Mouse (Mus musculus) heart, postnatal 10 days (tissue): ENCODE measurements around the gene Leap2. TPM values are rescaled to one million over a fixed set of nuclear protein-coding genes. Genes with fewer than 3 reads are reported as not detected.
A peak's percentile ranks its signal among the peaks of the same experiment; 100 is the strongest.

ENCODE experiments used
- DNase-seq, 2 experiments: peaks; one replicate each; pipeline ENCODE4 v3.0.0; 2021
- intact Hi-C: fragments of 180-260 bp; cut with DNase I; formaldehyde crosslinking; loops from one replicate; pipeline ENCODE4 v1.15.1; 2025
- total RNA-seq, 2 experiments: library from RNA; stranded (reverse); gene quantifications; 2 replicates each; pipeline ENCODE4 v1.2.3; 2021

Leap2 gene
- total RNA-seq, result not detected

- intact Hi-C loops, result no loop called here
- DNase-seq, result no peak
These were observed at the start of gene Leap2 for GRCm38 (mm10) chr11:53423036-53423435. TSS of gene Leap2 (minus strand) at chr11:53423170.

- intact Hi-C loops, result loop anchor here (5.0 kb wide), 1 partner anchor 95 kb away; the partner anchor contains the start of gene Kif3a
- DNase-seq, result no peak
These were observed 49.7 kb upstream of the Leap2 start for GRCm38 (mm10) chr11:53472709-53473108.

GRCm38 (mm10) chr11:53469968-53470695 is 47.2 kb upstream of the Leap2 start, which contains the start of gene Gm9837:
TSS of gene Gm9837 (minus strand) at chr11:53470479.
- DNase-seq, result peak; percentile 93 to 95
- intact Hi-C loops, result loop anchor here (1.0 to 5.0 kb wide), 7 partner anchors 41 to 267 kb away; partner anchors contain the start of gene Kif3a

- DNase-seq, result no peak
- intact Hi-C loops, result loop anchor here (1.0 to 5.0 kb wide), 2 partner anchors 57 to 156 kb away; no protein-coding TSS in a partner anchor
These were observed 46.5 kb upstream of the Leap2 start for GRCm38 (mm10) chr11:53469294-53469967.

- peak; percentile 75 to 87 for DNase-seq
- intact Hi-C loops, result loop anchor here (5.0 kb wide), 1 partner anchor 54 kb away; no protein-coding TSS in a partner anchor
These were observed 43.4 kb upstream of the Leap2 start for GRCm38 (mm10) chr11:53466231-53466971.

DNA sequence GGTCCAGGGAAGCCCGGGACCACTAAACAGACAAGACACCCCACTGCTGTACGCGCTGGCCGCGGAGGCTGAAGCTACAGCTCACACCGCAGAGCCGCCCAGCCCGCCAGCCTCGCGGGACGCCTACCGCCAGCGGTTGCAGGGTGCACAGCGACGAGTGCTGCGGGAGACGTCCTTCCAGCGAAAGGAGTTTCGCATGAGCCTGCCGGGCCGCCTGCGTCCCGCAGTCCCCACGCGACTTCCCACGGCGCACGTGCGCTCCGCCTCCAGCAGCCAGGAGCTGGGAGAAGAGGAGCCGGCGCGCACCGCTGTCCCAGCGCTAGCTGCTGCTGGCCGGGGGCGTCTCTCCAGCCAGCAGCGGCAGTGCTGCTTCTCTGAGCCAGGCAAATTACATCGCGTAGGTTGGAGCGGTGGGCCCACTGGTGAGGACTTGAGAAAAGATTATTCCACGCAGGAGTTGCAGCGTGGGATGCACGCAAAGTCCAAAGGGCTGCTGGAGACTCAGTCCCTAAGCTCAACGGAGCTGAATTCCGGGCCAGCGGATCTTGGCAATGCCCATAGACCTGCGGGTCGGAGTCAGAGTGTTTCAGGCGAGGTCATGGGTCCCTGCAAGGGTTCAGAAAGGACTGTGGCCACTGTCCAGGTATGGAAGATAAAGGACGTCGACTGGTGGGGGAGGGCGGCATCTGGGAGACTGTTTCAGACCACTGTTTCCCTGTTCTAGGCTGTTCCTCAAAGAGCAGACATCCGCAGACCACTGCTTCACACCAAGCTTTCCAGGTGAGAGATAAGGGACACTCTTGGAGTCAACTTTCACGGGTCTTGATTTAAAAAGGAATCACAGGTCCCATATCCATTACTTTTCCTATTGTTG is 40.8 kb upstream of the Leap2 start:
- DNase-seq, result peak in 1 of 2 experiments; percentile 36
- intact Hi-C loops, result no loop called here

- intact Hi-C loops, result no loop called here
- DNase-seq, result no peak
These were observed 38.8 kb upstream of the Leap2 start for GRCm38 (mm10) chr11:53461727-53462126.

DNA sequence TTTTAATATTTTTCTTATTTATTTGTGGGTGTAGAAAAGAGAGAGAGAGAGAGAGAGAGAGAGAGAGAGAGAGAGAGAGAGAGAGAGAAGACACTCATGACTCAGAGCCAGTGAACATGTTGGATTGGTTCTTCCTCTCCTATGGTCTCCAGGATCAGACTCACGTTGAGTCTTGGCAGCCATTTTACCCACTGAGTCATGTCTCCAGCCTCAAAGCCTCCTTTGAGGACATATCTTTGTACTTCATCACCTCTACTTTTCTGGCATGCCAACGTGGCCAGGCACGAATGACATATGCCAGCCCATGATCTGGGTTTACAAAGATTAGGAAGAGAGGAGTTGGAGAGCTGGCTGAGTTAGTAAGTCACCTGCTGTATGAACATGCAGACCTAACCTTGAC is 37.2 kb upstream of the Leap2 start:
- intact Hi-C loops, result no loop called here

DNA sequence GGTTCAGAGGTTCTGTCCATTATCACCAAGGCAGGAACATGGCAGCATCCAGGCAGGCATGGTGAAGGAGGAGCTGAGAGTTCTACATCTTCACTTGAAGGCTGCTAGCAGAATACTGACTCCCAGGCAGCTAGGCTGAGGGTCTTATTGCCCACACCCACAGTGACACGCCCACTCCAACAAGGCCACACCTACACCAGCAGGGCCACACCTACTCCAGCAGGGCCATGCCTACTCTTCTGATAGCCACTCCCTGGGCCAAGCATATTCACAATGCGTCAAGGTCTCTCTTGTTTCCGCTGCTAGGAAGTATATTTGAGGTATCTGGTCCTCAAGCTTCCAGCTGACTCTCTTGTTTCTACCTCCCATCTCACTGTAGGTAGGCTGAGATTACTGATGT is 36.0 kb upstream of the Leap2 start:
- intact Hi-C loops, result no loop called here
- DNase-seq, result no peak

More for the DNA sequence above, 37.2 kb upstream of the Leap2 start:
- no peak for DNase-seq

DNA sequence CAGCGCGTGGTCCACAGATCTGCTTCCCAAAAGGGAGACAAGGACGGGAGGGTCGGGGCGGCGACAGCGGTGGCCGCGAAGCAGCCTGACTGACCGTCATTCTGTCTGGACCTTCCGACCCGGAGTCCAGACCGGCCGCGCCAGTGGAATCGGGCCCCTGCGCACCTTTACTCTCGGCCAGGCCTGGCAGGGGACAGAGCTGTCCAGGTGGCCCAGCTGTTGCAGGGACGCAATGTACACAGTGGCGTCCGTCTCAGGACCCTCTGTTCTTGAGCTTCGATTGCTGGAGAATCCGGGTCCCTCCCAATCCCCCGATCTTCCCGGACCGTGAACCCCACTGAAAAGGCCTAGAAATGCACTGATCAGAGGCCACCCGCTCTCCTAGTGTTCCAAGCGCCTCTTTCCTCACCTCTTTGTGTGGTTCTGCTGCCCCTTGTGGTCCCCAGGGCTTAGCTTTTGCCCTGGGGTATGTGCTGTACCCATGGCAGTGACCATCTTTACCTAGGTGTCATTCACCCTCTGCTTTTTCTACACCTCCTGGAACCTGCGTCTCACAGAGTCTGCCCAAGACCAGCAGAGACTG is 34.5 kb upstream of the Leap2 start:
- intact Hi-C loops, result no loop called here
- no peak for DNase-seq

DNA sequence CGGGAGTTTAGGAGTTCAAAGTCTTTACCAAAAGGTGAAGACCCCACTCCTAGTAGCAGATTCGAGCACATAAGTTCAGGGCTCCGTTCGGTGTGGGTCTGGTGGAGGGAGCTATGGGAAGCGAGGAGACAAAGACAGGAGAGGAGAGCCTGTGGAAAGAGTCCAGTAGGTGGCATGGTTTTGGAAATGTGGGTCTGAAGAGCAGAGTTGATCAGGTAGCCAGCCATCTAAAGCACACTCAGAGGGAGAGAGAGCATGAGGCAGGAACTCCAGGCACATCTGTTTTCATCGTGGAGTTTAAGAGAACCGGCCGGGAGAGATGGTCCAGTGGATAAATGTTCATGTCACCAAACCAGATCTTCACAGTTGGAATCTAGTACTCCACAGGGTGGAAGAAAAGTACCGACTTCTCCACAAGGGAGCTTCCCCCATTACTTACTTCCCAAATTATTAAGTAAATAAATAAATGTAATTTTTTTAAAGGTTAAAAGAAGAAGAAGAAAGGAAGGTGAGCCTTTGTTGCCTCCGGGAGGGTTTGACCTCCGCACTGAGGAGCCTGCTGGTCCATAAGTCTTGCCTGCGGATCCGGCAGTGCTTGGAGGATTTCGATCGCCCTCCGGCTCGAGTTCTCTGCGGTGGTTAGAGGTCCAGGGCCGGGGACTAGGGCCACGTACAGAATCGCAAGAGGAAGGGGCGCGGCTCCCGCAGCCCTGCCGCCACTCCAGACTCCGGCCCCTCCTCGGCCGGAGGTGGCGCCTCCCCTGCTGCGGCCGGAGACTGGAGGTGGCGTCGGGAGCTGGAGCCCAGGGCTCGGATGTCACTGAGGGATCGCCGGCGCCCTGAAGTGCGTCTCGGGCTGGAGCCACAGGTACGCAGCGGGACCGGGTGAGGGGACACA is 33.8 kb upstream of the Leap2 start, which contains the start of the genes Gm10447 and Shroom1:
Gm10447 (minus strand) TSS at position 637 of the 898 bp plus-strand sequence.
Shroom1 (plus strand) TSS at position 732 of the 898 bp plus-strand sequence.
- DNase-seq, result peak; percentile 65 to 69
- intact Hi-C loops, result no loop called here

DNA sequence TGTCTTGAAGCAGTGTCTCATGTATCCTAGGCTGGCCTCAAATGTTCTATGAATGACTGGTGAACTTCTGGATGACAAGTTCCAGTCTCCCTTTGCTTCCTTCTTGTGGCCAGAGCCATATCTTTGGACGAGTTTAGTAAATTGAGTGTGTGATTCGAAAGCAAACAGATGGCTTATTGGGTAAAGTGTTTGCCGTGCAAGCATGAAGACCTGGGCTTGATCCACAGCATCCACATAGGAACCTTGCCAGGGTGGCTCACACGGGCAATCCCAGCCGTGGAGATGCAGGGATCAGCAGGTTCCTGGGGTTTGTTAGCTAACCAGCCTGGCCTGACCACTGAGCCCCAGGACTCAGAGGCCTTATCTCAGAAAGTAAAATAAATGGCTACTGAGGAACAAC is 30.1 kb upstream of the Leap2 start:
- intact Hi-C loops, result no loop called here
- DNase-seq, result no peak

- DNase-seq, result no peak
- intact Hi-C loops, result no loop called here
These were observed 29.4 kb upstream of the Leap2 start for GRCm38 (mm10) chr11:53452396-53452795.

- intact Hi-C loops, result no loop called here
- DNase-seq, result no peak
These were observed 28.4 kb upstream of the Leap2 start for GRCm38 (mm10) chr11:53451361-53451760.

- intact Hi-C loops, result no loop called here
- DNase-seq, result no peak
These were observed 27.2 kb upstream of the Leap2 start for GRCm38 (mm10) chr11:53450070-53450705.

DNA sequence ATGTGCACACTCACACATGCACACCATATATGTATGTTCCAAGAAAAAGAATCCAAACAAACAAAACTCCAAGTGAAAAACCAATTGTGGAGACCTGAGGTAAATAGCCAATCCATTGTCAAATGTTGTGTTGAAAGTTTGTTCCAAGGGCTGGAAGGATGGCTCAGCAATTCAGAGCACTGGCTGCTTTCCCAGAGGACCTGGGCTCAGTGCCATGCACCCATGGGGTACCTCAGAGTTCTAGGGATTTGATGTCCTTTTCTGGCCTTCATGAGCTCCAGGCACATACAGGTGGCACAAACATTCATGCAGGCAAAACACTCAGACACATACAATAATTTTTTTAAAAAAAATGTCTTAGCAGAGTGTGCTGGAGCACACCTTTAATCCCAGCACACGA is 25.6 kb upstream of the Leap2 start:
- DNase-seq, result peak; percentile 81 to 88
- intact Hi-C loops, result no loop called here

GRCm38 (mm10) chr11:53447996-53448395 is 25.0 kb upstream of the Leap2 start:
- no peak for DNase-seq
- intact Hi-C loops, result no loop called here

DNA sequence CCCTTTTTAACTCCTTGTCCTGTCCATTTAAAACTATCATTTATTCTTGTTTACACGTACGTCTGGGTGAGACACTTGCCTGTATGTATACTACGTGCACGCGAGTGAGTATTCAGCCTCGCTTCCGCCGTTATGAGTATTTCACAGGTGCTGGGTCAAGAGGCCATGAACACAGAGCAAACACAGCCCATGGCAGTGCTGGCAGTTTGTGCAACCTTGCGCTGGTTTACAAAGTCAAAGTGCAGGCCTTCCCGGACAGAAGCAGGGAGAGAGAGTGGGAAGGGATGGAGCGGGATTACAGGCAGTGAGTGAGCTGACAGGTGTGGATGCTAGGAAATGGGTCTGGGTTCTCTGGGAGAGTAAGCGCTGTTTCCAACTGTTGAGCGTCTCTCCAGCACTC is 23.2 kb upstream of the Leap2 start:
- intact Hi-C loops, result no loop called here
- DNase-seq, result no peak
